Mouse (Mus musculus) left cerebral cortex, adult 18-20 months (tissue): ENCODE measurements around the gene Ak6. TPM values are rescaled to one million over a fixed set of nuclear protein-coding genes. Genes with fewer than 3 reads are reported as not detected.

Experiments
- DNase-seq, 2 experiments: peaks; one replicate each; pipeline ENCODE4 v3.0.0; 2021 to 2022; ENCODE audit warnings: low spot score in 2 of 2, mixed read lengths in 1 of 2
- total RNA-seq, 2 experiments: library from RNA; stranded (reverse); gene quantifications; 2 replicates each; pipeline ENCODE4 v1.2.3; 2021

Gene Ak6
- total RNA-seq, 2 experiments from 2014 or later = 86.9 to 96.2 TPM

DNA sequence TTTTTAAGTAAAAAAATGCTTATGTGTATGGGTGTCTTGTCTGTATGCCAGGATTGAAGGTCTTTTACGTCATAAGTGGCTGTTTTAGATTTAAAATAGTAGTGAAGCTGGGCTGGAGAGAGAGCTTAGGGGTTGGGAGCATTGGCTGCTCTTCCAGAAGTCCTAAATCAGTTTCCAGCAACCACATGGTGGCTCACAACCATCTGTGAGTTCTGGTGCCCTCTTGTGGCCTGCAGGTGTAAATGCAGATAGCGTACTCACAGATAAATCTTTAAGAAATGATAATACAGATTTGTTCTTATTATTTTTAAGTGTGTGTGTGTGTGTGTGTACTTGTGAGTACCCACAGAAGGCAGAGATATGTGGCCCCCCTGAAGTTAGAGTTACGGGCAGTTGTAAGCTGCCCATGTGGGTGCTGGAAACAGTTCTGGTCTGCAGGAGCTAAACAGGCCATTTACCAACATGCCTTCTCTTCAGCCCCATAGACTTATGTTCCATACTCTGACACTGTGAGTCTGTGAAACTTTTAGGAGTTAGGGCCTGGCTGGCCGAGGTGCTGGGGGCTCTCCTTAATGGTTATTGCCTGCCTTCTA is 9.2 kb downstream of the Ak6 start:
- DNase-seq = peak; percentile 49 to 62

- DNase-seq = no peak
These were observed 18.7 kb downstream of the Ak6 start, which contains the start of gene Ccdc125 for GRCm38 (mm10) chr13:100669291-100670022. Gene Ccdc125 (plus strand): TSS chr13:100669717.

DNA sequence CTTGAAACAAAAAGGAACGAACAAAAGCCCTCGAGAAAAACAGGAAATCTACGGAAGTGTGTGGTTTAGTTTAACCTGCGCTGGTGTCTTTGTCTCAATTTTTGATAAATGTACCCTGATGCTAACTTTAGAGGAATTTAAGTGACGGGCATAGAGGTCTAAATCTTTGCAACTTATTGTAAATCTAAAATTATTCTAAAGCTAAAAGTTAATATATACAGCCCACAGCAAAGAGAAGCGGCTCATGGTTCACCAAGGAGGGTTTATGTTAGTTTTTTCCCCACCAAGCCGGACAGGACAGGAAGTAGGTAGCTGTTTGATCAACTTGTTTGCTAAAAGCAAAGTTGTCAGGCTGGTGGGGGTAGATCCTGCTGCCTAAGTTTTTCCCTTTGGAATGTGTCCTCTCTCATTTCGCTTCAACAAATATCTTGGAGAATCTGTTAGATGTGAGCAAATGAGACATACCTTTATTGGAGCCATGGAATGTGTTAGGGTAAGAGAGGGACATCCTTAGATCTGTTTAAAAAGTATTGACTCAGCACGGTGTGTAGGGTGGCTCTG is 19.5 kb downstream of the Ak6 start:
- no peak for DNase-seq

- DNase-seq = no peak
These were observed 25.3 kb downstream of the Ak6 start for GRCm38 (mm10) chr13:100675936-100676635.

DNA sequence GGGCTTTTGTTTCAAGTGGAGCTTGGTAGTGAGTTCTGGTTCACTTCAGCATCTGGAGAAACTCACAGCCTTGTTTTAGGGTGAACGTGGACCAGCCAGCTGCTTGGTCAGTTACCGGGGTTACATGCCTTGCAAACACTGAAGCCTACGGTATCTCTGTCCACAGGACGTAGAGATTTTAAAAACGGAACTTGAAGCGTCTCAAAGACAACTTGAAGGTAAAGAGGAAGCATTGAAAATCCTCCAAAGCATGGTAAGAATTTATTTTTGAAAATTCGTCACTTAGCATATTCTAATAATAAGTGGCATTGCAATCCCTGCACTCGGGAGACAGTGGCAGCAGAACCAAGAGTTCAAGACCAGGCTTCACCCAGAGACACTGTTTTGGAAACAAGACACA is 30.8 kb downstream of the Ak6 start:
- DNase-seq = no peak

- no peak for DNase-seq
These were observed 32.1 kb downstream of the Ak6 start for GRCm38 (mm10) chr13:100682837-100683236.

DNA sequence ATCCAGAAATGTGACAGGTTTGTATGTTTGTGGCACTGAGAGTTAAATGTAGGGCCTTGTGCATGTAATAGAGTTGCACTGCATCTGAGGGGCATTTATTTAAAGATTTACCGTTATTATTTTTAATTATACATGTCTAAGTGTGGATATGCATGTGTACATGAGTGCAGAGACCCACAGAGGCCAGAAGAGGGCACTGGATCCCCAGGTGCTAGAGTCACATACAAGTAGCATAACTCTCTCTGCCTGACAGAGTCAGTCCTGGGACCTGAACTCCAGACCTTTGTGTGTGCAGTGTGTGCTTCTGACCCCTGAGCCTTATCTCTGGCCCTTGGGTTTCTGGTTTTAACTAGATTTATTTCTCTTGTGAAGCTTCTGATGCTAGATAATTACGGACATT is 33.6 kb downstream of the Ak6 start:
- no peak for DNase-seq

GRCm38 (mm10) chr13:100687513-100687912 is 36.7 kb downstream of the Ak6 start:
- DNase-seq = no peak

DNA sequence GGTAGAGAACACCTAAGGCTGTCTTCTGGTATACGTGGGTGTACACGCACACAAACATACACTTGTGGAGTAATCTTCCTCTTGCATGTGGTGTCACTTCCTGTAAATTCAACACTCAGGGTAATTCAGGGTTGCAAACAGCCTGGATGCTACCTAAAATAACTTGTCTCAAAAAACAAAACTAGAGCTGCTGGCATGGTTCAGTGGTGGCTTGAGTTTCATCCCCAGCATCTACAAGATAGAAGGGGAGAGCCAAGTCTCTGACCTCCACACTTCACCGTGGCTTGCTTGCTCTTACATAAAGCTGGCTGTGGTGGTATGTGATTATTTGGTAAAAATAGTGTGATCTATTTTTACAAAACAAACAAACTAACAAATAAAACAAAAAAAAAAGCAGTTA is 46.8 kb downstream of the Ak6 start:
- DNase-seq = no peak

DNA sequence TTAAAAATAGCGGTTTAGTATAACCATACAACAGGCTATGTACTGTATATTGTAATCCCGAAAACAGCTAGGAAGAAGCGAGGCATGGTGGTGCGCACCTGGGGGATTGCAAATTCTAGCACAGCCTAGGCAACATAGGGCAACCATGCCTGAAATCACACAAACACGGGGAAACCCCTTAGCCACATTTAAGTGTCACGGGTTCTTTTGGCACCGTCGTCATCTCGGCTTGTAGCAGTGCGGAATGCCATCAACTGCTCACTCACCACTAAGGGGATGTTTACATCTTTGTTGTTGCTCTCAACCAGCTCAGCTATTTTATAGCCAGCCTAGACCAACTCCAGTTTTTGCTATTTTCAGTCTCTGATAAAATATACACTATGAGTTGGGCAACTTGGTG is 48.1 kb downstream of the Ak6 start:
- no peak for DNase-seq

- no peak for DNase-seq
These were observed 52.7 kb downstream of the Ak6 start for GRCm38 (mm10) chr13:100703468-100703867.

GRCm38 (mm10) chr13:100706206-100706605 is 55.4 kb downstream of the Ak6 start:
- no peak for DNase-seq

- DNase-seq = no peak
These were observed 64.7 kb downstream of the Ak6 start for GRCm38 (mm10) chr13:100715467-100715866.

Other genes with a start within 250 kb of the Ak6 start
- gene Naip1, start 198.1 kb upstream of the Ak6 start, total RNA-seq = under 1 TPM in 1 of 2 experiments, not detected in 1; 0.14 TPM
- 10 to 100 TPM; 35.5 to 37.1 TPM for gene Gtf2h2, start 158.4 kb upstream of the Ak6 start, total RNA-seq
- 1 to 10 TPM; 7.5 to 9.4 TPM for gene Ocln, start 98.3 kb upstream of the Ak6 start, total RNA-seq
- gene Marveld2, start 34.0 kb upstream of the Ak6 start, total RNA-seq = 1 to 10 TPM; 1.2 to 2.0 TPM
- 10 to 100 TPM; 14.8 to 15.1 TPM for gene Rad17, start 72 bp downstream of the Ak6 start, total RNA-seq
- 10 to 100 TPM; 18.0 to 21.5 TPM for gene Taf9, start 600 bp downstream of the Ak6 start, total RNA-seq
- gene Ccdc125, start 18.7 kb downstream of the Ak6 start, total RNA-seq = under 1 TPM; 0.19 to 0.23 TPM
- gene Cdk7, start 80.0 kb downstream of the Ak6 start, total RNA-seq = 10 to 100 TPM; 35.3 to 40.0 TPM
- gene Mrps36, start 93.7 kb downstream of the Ak6 start, total RNA-seq = 10 to 100 TPM; 54.9 to 60.3 TPM
- gene Cenph, start 124.9 kb downstream of the Ak6 start, total RNA-seq = under 1 TPM; 0.28 to 0.67 TPM
- under 1 TPM; 0.47 to 0.67 TPM for gene Ccnb1, start 135.6 kb downstream of the Ak6 start, total RNA-seq
- gene Slc30a5, start 182.4 kb downstream of the Ak6 start, total RNA-seq = 10 to 100 TPM; 42.2 to 43.7 TPM